Mouse (Mus musculus): ENCODE results near the gene Primpol. TPM values are rescaled to one million over a fixed set of nuclear protein-coding genes. Genes with fewer than 3 reads are reported as not detected.

Gene Primpol
- 5.1 and 11.6 TPM in 2 replicates for polyA plus RNA-seq (2015; fragmentation: Nextera tagmentation; extraction: Ambion mirVana)

DNA sequence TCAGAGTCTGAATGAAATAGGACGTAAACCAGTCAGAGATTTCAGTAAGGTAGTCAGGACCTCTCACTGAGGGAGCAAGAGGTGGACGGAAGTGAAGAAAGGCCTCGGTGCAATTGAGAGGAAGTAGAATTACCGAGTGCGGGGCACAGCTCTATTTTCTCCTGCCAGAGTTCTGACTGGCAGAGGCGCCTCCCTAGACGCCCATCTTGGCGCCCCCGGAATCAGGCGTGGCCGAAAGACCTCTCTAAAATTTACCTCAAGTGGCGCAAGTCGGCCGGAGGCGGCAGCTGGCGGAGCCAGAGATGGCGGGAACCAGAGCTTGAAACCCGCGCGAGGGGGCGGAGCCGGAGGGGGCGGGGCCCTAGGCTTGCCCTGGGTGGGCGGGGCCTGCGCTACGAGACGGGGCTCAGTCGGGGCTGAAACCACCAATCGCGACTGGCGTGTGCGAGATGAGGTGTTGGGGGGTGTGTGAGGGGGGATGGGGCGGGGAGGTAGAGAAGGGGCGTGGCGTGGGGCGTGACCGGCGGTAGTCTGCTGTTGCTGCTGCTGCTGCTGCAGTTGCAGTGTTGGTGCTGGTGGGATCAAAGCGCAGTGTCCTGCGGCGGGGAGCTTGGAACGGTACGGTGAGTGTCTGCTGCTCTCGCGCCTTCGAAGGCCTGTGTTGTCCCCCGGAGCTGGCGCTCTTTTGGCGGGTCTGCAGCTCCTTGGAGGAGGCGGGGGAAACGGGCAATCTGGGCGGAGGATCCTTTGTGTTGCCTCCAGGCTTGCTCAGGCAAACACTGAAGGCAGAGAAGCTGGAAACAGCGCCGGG lies at the start of gene Primpol, which contains the start of gene Casp3:
Gene Primpol, minus strand, starts transcription at position 334 of the 811 bp plus-strand sequence.
Gene Casp3, plus strand, starts transcription at position 413 of the 811 bp plus-strand sequence.

GRCm38 (mm10) chr8:46551615-46552440 lies 65.2 kb downstream of the Primpol start, which contains the start of gene Cenpu:
TSS of gene Cenpu (plus strand) at chr8:46552028.

Other genes starting within 250 kb of the Primpol start
- 24.6 and 35.5 TPM in 2 replicates for gene Acsl1, start 146.2 kb downstream of the Primpol start, polyA plus RNA-seq (2015; fragmentation: Nextera tagmentation; extraction: Ambion mirVana)
- 6.8 and 8.6 TPM in 2 replicates for gene Cenpu, start 65.2 kb downstream of the Primpol start, polyA plus RNA-seq (2015; fragmentation: Nextera tagmentation; extraction: Ambion mirVana)
- gene Casp3, start 79 bp upstream of the Primpol start, polyA plus RNA-seq (2015; fragmentation: Nextera tagmentation; extraction: Ambion mirVana), result 59.6 and 62.3 TPM in 2 replicates
- gene Irf2, start 122.5 kb upstream of the Primpol start, polyA plus RNA-seq (2015; fragmentation: Nextera tagmentation; extraction: Ambion mirVana), result 30.9 and 41.1 TPM in 2 replicates